Mouse (Mus musculus) neural tube, embryonic 14.5 days (tissue): ENCODE data around the gene Me1. TPM values are rescaled to one million over a fixed set of nuclear protein-coding genes. Genes with fewer than 3 reads are reported as not detected.
A peak's percentile ranks its signal among the peaks of the same experiment; 100 is the strongest.
"Not testable (repeated sequence)": the region's sequence is repeated elsewhere in the genome, so short reads cannot be mapped to it uniquely, and the experiment has no call there.

Source experiments
- ATAC-seq: fragments of 200-750 bp; cut with Nextera tagmentation; 2 replicates; pipeline ENCODE4 v1.8.0; 2017; ENCODE audit warnings: low read depth, mild to moderate bottlenecking, moderate TSS enrichment, moderate library complexity
- H3K27ac ChIP-seq: fragments of 300-500 bp; sonication (generic); 2 replicates; pipeline ENCODE4 v1.5.1; 2014; ENCODE audit warnings: low read depth, mild to moderate bottlenecking, control low read depth, low read length, moderate library complexity, mixed read lengths
- H3K27me3 ChIP-seq: fragments of 300-500 bp; sonication (generic); 2 replicates; pipeline ENCODE4 v1.6.1; 2014; ENCODE audit warnings: low read length; ENCODE audit not compliant: control insufficient read depth, insufficient read depth
- H3K36me3 ChIP-seq: fragments of 300-500 bp; sonication (generic); 2 replicates; pipeline ENCODE4 v1.6.1; 2014; ENCODE audit warnings: low read length, mixed read lengths; ENCODE audit not compliant: control insufficient read depth, insufficient read depth
- H3K4me1 ChIP-seq: fragments of 300-500 bp; sonication (generic); 2 replicates; pipeline ENCODE4 v1.6.1; 2014; ENCODE audit warnings: low read length; ENCODE audit not compliant: control insufficient read depth, insufficient read depth
- H3K4me2 ChIP-seq: fragments of 300-500 bp; sonication (generic); 2 replicates; pipeline ENCODE4 v1.6.1; 2014; ENCODE audit warnings: mild to moderate bottlenecking, low read depth, low read length, control low read depth
- H3K4me3 ChIP-seq: fragments of 300-500 bp; sonication (generic); 2 replicates; pipeline ENCODE4 v1.5.1; 2014; ENCODE audit warnings: low read depth, low read length, control low read depth, mixed read lengths
- H3K9ac ChIP-seq: fragments of 300-500 bp; sonication (generic); replicated peaks from 2 replicates; pipeline ENCODE4 v1.6.1; 2014; ENCODE audit warnings: low read depth, mild to moderate bottlenecking, control low read depth, low read length, mixed read lengths
- H3K9me3 ChIP-seq: fragments of 300-500 bp; sonication (generic); 2 replicates; pipeline ENCODE4 v1.6.1; 2016; ENCODE audit warnings: low read length; ENCODE audit not compliant: control insufficient read depth
- WGBS: fragments of 180-500 bp; shearing (Covaris S2); extraction: QIAGEN DNeasy Blood & Tissue Kit; methylation state at CpG from one replicate; pipeline ENCODE4 v1.1.7; 2014; 5-methylcytosine and 5-hydroxymethylcytosine counted together
- polyA plus RNA-seq: library from polyadenylated mRNA; unstranded; fragments of >200 nt; fragmentation: Nextera tagmentation; extraction: Ambion mirVana; gene quantifications from 2 replicates; pipeline ENCODE4 v1.2.1, GENCODE M21; 2014

The Me1 gene
- polyA plus RNA-seq, 1 experiment from 2014 or later: 49.0 TPM

- Histone ChIP-seq H3K9ac (no peak overlapping the region), H3K4me1 (no peaks in the 10 kb centered on the region), H3K27me3 (no peaks in the 10 kb centered on the region), H3K4me2 (no peak overlapping the region), H3K27ac (no peak overlapping the region), H3K4me3 (no peak overlapping the region), H3K36me3 (no peaks in the 10 kb centered on the region), H3K9me3 (no peaks in the 10 kb centered on the region)
- ATAC-seq: no peak
- 84% methylated on average over 7 of the region's 7 CpGs for WGBS
These were observed 77.8 kb downstream of the Me1 start for GRCm38 (mm10) chr9:86617837-86618492.

GRCm38 (mm10) chr9:86615765-86616164, 80.0 kb downstream of the Me1 start:
- Histone ChIP-seq H3K4me2 (no peak overlapping the region), H3K27ac (no peak overlapping the region), H3K9ac (no peak overlapping the region), H3K4me1 (no peaks in the 10 kb centered on the region), H3K9me3 (no peaks in the 10 kb centered on the region), H3K36me3 (no peaks in the 10 kb centered on the region), H3K4me3 (no peak overlapping the region), H3K27me3 (no peaks in the 10 kb centered on the region)
- WGBS: 80% methylated on average over 1 of the region's 1 CpGs
- no peak for ATAC-seq

DNA sequence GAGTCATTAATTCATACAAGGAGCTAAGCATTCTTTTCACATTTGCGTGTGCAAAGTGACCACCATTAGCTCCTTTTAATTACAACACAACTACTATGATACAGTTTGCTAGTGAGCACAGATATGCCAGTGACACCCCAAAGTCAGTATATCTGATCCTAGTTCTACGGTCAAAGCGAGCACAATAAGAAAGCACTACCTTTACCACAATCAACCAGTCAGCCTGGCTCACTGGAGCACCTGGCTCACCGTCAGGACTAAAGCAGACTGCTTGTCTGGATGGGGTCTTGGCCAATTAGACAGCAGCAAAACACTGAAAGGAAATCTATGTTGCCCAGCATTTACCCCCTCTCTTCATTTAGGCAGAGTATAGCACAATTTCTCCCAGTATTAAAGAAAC, 83.7 kb downstream of the Me1 start:
- Histone ChIP-seq H3K27ac (no peak overlapping the region), H3K4me3 (no peak overlapping the region), H3K4me2 (no peak overlapping the region), H3K27me3 (no peaks in the 10 kb centered on the region), H3K4me1 (no peaks in the 10 kb centered on the region), H3K9me3 (no peaks in the 10 kb centered on the region), H3K36me3 (no peaks in the 10 kb centered on the region), H3K9ac (no peak overlapping the region)
- no peak for ATAC-seq
- WGBS: 94% methylated on average over 4 of the region's 4 CpGs

GRCm38 (mm10) chr9:86605776-86606175, 90.0 kb downstream of the Me1 start:
- Histone ChIP-seq H3K4me2 (no peak overlapping the region), H3K4me1 (no peaks in the 10 kb centered on the region), H3K36me3 (no peaks in the 10 kb centered on the region), H3K27ac (no peak overlapping the region), H3K27me3 (no peaks in the 10 kb centered on the region), H3K4me3 (no peak overlapping the region), H3K9ac (no peak overlapping the region), H3K9me3 (no peaks in the 10 kb centered on the region)
- ATAC-seq: no peak
- WGBS: 91% methylated on average over 6 of the region's 6 CpGs

DNA sequence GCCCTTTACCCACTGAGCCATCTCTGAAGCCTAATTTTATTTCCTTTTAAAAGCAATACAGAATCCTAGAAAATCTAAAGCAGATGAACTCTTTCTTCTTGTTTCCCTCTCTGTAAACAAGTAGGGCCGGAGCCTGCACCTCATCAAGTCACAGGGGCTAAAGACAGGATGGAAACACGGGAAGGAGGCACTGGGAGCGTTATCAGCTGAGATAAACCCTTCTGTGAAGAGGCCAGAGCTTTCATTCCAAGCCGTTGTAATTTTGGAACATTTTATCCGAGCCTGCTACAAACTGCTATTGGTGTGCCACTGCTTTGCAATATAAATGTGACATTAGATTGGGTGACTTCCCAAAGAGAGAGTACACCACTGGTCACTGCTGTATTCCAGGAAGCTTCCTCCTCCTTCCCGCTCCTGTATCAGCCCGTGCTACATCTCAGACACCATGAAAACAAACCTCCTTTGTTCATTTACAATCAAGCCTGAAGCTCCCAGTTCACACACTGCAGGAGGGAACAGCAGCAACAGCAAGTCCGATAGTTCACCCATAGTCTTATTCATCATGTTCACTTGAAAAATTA, 95.9 kb downstream of the Me1 start:
- 68% methylated on average over 8 of the region's 8 CpGs for WGBS
- Histone ChIP-seq H3K9ac (no peak overlapping the region), H3K27me3 (no peaks in the 10 kb centered on the region), H3K4me2 (no peak overlapping the region), H3K27ac (no peak overlapping the region), H3K4me1 (no peaks in the 10 kb centered on the region), H3K9me3 (no peaks in the 10 kb centered on the region), H3K4me3 (no peak overlapping the region), H3K36me3 (no peaks in the 10 kb centered on the region)
- ATAC-seq: no peak

DNA sequence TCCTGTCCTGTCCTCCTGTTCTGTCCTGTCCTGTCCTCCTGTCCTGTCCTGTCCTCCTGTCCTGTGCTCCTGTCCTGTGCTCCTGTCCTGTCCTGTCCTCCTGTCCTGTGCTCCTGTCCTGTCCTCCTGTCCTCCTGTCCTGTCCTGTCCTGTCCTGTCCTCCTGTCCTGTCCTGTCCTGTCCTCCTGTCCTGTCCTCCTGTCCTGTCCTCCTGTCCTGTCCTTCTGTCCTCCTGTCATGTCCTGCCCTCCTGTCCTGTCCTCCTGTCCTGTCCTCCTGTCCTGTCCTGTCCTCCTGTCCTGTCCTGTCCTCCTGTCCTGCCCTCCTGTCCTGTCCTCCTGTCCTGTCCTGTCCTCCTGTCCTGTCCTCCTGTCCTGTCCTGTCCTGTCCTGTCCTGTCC, 98.8 kb downstream of the Me1 start:
- H3K4me3 ChIP-seq, H3K36me3 ChIP-seq, H3K4me1 ChIP-seq, H3K27ac ChIP-seq, H3K4me2 ChIP-seq, H3K27me3 ChIP-seq, H3K9me3 ChIP-seq, H3K9ac ChIP-seq, ATAC-seq: not testable (repeated sequence)

- not testable (repeated sequence) for H3K36me3 ChIP-seq, H3K4me2 ChIP-seq, H3K9me3 ChIP-seq, H3K9ac ChIP-seq, ATAC-seq, H3K4me3 ChIP-seq, H3K27me3 ChIP-seq, H3K27ac ChIP-seq, H3K4me1 ChIP-seq
- WGBS: 77% methylated on average over 10 of the region's 10 CpGs
These were observed 101.4 kb downstream of the Me1 start for GRCm38 (mm10) chr9:86594357-86594767.

DNA sequence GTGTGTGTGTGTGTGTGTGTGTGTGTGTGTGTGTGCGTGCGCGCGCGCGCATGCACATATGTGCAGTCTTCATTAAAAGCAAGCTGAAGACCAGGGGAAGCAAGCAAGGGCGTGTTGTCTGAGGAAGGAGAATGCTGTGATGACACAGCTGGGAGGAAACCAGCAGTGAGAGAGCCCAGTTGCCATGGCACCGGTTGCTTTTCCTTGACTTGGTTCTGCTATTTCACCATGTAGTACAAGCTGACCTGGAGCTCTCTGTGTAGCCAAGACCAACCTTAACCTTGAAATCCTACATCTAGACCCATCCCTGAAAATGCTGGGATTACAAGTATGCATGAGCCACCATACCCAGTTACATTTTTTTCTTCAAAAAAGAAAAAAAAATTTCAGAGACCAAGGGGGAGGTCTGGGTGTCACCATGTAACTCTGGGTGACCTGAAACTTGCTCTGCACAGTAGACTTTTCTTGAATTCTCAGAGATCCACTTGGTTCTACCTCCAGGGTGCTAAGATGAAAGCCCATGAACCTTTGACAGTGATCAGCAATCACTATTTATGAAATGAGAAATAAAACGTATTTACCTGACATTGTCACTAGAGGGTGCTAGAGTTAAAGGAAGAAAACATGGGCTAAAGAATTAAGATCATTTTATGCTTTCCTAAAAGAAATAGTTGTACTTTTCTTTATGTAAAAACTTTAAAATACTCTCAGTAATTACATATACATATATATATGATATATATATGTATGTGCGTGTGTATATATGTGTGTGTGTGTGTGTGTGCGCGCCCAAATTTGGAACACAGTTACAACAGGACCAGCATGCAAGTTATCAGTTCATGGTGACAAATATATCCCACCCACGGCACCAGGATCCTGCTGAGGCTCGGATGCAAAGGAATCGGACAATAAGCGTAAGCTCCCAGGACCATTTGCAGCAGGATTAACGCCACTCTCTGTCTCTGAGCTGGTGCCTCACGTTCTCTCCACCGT, 102.8 kb downstream of the Me1 start:
- Histone ChIP-seq H3K4me1 (no peaks in the 10 kb centered on the region), H3K4me3 (no peak overlapping the region), H3K27ac (no peak overlapping the region), H3K9me3 (no peaks in the 10 kb centered on the region), H3K4me2 (no peak overlapping the region), H3K9ac (no peak overlapping the region), H3K27me3 (no peaks in the 10 kb centered on the region), H3K36me3 (no peaks in the 10 kb centered on the region)
- peak; percentile 47 for ATAC-seq
- WGBS: 81% methylated on average over 19 of the region's 19 CpGs
